Mouse (Mus musculus): ENCODE data around the gene Snx29. TPM values are rescaled to one million over a fixed set of nuclear protein-coding genes. Genes with fewer than 3 reads are reported as not detected.

Gene Snx29
- polyA plus RNA-seq, 2 experiments, result 1.9 TPM

DNA sequence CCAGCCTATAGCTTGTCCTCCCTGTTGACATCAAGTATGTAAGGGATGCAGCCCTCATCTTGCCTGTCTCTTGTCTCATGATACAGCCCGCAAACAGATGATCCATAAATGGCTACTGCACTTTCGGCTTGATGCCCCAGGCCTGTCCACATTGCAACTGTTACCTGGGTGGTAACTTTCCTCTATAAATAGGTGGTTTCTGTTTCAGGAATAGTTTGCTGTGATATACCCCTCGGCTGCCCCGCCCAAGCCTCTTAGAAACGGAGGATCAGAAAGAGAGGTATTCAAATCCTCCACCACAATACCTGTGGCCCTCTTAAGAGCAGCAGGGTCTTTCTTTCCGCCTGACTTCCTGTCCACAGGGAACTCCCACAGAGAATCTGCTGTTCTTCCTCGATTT lies 9.2 kb upstream of the Snx29 start, which contains the start of gene Tnfrsf17:
Tnfrsf17 (plus strand) TSS at position 301 of the 400 bp plus-strand sequence.
- H3K4me1 ChIP-seq (replicated peaks; ENCODE audit: control insufficient read depth in 2 of 2, insufficient read depth in 2 of 2, low read length in 1 of 2), result no peaks in the 10 kb centered on the region
- H3K9me3 ChIP-seq (ENCODE audit: control insufficient read depth, low read length), result no peaks in the 10 kb centered on the region
- no peak within 1 kb of the TSS for H3K4me3 ChIP-seq (ENCODE audit: insufficient read depth in 1 of 2, low read depth in 2 of 2, low read length in 2 of 2)
- H3K9ac ChIP-seq (replicated peaks), result no peak within 1 kb of the TSS
- no peaks in the 10 kb centered on the region for H3K27me3 ChIP-seq (ENCODE audit: control insufficient read depth, insufficient read depth, low read length)
- DNase-seq (ENCODE audit: low read depth in 3 of 3, low spot score in 3 of 3) (no peak), ATAC-seq (ENCODE audit: insufficient read depth) (no peak)
- no peak within 1 kb of the TSS for H3K27ac ChIP-seq
- H3K4me2 ChIP-seq (ENCODE audit: low read depth), result no peak within 1 kb of the TSS
- no peak for TF ChIP-seq EP300 (IDR thresholded peaks at IDR 0.05; ENCODE audit: low read depth)
- TF ChIP-seq CTCF (IDR thresholded peaks at IDR 0.05; ENCODE audit: low read depth), result no peak
- 54% methylated on average over 7 of the region's 7 CpGs for WGBS (ENCODE audit: insufficient replicate concordance)
- H3K36me3 ChIP-seq (replicated peaks; ENCODE audit: control insufficient read depth, insufficient read depth, low read depth), result no peaks in the 10 kb centered on the region

DNA sequence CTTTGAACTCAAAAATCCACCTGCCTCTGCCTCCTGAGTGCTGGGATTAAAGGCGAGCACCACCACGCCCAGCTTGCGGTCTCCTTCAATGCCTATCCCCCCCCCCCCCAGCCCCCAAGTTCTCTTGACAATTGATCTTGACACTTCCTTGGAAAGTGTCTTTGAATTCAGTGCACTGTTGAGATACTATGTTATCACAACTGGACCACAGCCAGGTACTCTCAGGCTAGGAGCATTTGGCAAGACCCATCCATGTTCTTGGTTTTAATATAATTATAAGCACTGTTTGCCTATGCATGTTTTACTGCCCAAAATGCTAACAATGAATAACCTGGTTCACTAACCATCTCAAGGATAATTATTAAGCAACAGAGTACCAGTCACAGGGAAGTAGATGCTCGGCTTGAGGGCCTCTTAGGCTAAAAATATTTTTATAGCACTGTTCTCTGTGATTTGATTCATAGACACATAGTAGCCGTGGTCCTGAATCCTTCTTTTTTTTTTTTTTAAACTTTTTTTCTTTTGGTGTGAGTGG lies 6.9 kb upstream of the Snx29 start:
- ATAC-seq (ENCODE audit: insufficient read depth) (no peak), DNase-seq (ENCODE audit: low read depth in 3 of 3, low spot score in 3 of 3) (no peak)
- Histone ChIP-seq H3K4me3 (ENCODE audit: insufficient read depth in 1 of 2, low read depth in 2 of 2, low read length in 2 of 2) (no peak overlapping the region), H3K27ac (no peak overlapping the region), H3K27me3 (ENCODE audit: control insufficient read depth, insufficient read depth, low read length) (no peaks in the 10 kb centered on the region), H3K9me3 (ENCODE audit: control insufficient read depth, low read length) (no peaks in the 10 kb centered on the region), H3K4me2 (ENCODE audit: low read depth) (no peak overlapping the region), H3K9ac (replicated peaks) (no peak overlapping the region), H3K36me3 (replicated peaks; ENCODE audit: control insufficient read depth, insufficient read depth, low read depth) (no peaks in the 10 kb centered on the region), H3K4me1 (replicated peaks; ENCODE audit: control insufficient read depth in 2 of 2, insufficient read depth in 2 of 2, low read length in 1 of 2) (no peaks in the 10 kb centered on the region)
- no peak for TF ChIP-seq EP300 (IDR thresholded peaks at IDR 0.05; ENCODE audit: low read depth)
- no peak for TF ChIP-seq CTCF (IDR thresholded peaks at IDR 0.05; ENCODE audit: low read depth)
- 46% methylated on average over 5 of the region's 5 CpGs for WGBS (ENCODE audit: insufficient replicate concordance)

DNA sequence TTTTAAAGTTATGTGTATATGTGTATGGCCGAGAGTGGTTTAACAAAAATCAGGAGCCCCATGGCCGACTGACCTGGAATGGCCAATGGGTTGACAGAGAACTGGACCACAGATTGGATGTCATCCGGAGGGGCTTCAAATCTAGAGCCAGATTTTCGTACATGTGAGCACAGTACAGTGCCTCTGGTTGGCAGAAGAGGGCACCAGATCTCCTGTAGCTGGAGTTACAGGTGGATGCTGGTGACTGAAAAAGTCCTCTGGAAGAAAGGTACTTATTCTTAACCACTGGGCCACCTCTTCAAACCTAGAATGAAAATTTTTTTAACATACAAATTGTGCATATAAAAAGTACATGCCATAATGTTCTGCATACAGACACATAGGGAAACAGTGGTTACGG lies 6.0 kb upstream of the Snx29 start:
- H3K27me3 ChIP-seq (ENCODE audit: control insufficient read depth, insufficient read depth, low read length), result no peaks in the 10 kb centered on the region
- ATAC-seq (ENCODE audit: insufficient read depth), result no peak
- H3K4me2 ChIP-seq (ENCODE audit: low read depth), result no peak overlapping the region
- no peak for DNase-seq (ENCODE audit: low read depth in 3 of 3, low spot score in 3 of 3)
- H3K4me3 ChIP-seq (ENCODE audit: insufficient read depth in 1 of 2, low read depth in 2 of 2, low read length in 2 of 2), result no peak overlapping the region
- no peaks in the 10 kb centered on the region for H3K36me3 ChIP-seq (replicated peaks; ENCODE audit: control insufficient read depth, insufficient read depth, low read depth)
- H3K27ac ChIP-seq, result no peak overlapping the region
- no peak overlapping the region for H3K9ac ChIP-seq (replicated peaks)
- H3K9me3 ChIP-seq (ENCODE audit: control insufficient read depth, low read length), result no peaks in the 10 kb centered on the region
- WGBS (ENCODE audit: insufficient replicate concordance), result 54% methylated on average over 5 of the region's 5 CpGs
- H3K4me1 ChIP-seq (replicated peaks; ENCODE audit: control insufficient read depth in 2 of 2, insufficient read depth in 2 of 2, low read length in 1 of 2), result no peaks in the 10 kb centered on the region
- TF ChIP-seq CTCF (IDR thresholded peaks at IDR 0.05; ENCODE audit: low read depth), result peak; percentile 21; the same call in 1 of the 2 replicates
- no peak for TF ChIP-seq EP300 (IDR thresholded peaks at IDR 0.05; ENCODE audit: low read depth)

DNA sequence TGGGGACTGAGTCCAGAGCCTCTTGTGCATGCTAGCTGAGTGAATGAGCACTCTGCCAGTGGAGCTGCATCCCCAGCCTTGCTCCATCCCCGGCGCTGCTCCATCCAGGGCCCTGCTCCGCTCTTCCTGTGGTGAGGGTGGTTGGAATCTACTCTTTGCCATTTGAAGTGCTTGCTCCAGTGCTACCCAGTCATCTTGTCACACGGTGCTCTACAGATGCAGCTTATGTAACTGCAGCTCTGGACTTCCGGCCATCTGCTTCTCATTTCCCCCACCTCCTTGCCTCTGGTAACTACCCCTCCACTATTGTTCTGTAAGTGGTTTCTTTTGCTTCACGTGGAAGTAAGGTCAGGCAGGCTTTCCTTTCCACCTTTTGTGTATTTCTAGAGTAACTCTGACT lies 5.4 kb upstream of the Snx29 start:
- Histone ChIP-seq H3K4me1 (replicated peaks; ENCODE audit: control insufficient read depth in 2 of 2, insufficient read depth in 2 of 2, low read length in 1 of 2) (peaks cover 0 to under 1% of the 10 kb centered on the region in 2 experiments; a peak in 2 of 4 replicates), H3K9me3 (ENCODE audit: control insufficient read depth, low read length) (no peaks in the 10 kb centered on the region), H3K4me3 (ENCODE audit: insufficient read depth in 1 of 2, low read depth in 2 of 2, low read length in 2 of 2) (no peak overlapping the region), H3K27me3 (ENCODE audit: control insufficient read depth, insufficient read depth, low read length) (no peaks in the 10 kb centered on the region), H3K9ac (replicated peaks) (no peak overlapping the region), H3K4me2 (ENCODE audit: low read depth) (no peak overlapping the region), H3K36me3 (replicated peaks; ENCODE audit: control insufficient read depth, insufficient read depth, low read depth) (no peaks in the 10 kb centered on the region), H3K27ac (no peak overlapping the region)
- DNase-seq (ENCODE audit: low read depth in 3 of 3, low spot score in 3 of 3), result no peak
- TF ChIP-seq CTCF (IDR thresholded peaks at IDR 0.05; ENCODE audit: low read depth) (no peak), EP300 (IDR thresholded peaks at IDR 0.05; ENCODE audit: low read depth) (no peak)
- 29% methylated on average over 6 of the region's 6 CpGs for WGBS (ENCODE audit: insufficient replicate concordance)
- ATAC-seq (ENCODE audit: insufficient read depth), result no peak

DNA sequence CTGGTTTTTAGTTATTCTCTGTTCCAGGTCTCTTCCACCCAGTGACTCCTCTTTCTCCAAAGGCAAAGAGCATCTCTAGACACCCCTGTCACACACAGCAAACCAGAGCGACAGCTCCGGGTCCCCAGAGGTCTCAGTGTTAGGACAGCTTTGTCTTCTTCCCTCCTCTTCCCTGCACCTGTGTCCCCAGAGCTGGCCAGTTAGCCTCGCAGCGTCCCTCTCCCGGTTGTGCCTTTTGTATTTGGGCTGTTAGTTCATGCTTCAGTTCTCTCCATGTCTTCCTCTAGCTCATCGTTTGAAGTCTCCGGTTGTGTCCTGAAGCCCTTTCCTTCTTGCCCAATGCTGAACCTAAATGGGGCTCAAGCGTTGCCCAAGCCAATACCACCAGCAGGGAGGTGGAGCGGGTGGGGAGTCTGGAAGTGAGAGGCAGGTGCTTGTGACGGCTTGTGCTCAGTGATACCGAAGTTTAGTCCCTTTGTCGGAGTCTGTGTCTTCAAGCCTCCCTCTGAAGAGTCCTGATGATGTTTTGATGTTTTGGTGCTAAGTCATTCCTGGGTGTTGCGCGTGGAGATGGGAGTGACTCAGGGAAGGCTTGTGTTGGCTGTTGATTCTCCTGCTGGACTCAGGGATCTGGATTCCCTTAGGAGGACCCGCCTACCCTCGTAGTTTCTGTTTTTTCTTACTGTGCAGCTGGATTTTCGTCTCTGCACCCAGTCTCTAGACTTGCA lies 780 bp downstream of the Snx29 start:
- peak overlapping the region; percentile 90 to 91 for H3K4me3 ChIP-seq (ENCODE audit: insufficient read depth in 1 of 2, low read depth in 2 of 2, low read length in 2 of 2)
- peak overlapping the region; percentile 90 for H3K9ac ChIP-seq (replicated peaks)
- H3K36me3 ChIP-seq (replicated peaks; ENCODE audit: control insufficient read depth, insufficient read depth, low read depth), result no peaks in the 10 kb centered on the region
- peak; percentile 45; the same call in 1 of the 2 replicates for ATAC-seq (ENCODE audit: insufficient read depth)
- peak overlapping the region; percentile 99 for H3K4me2 ChIP-seq (ENCODE audit: low read depth)
- WGBS (ENCODE audit: insufficient replicate concordance), result 9% methylated on average over 17 of the region's 17 CpGs
- TF ChIP-seq CTCF (IDR thresholded peaks at IDR 0.05; ENCODE audit: low read depth), result no peak
- no peak for TF ChIP-seq EP300 (IDR thresholded peaks at IDR 0.05; ENCODE audit: low read depth)
- H3K27me3 ChIP-seq (ENCODE audit: control insufficient read depth, insufficient read depth, low read length), result no peaks in the 10 kb centered on the region
- H3K9me3 ChIP-seq (ENCODE audit: control insufficient read depth, low read length), result no peaks in the 10 kb centered on the region
- peaks cover 6 to 9% of the 10 kb centered on the region in 2 experiments for H3K4me1 ChIP-seq (replicated peaks; ENCODE audit: control insufficient read depth in 2 of 2, insufficient read depth in 2 of 2, low read length in 1 of 2)
- peak overlapping the region; percentile 72 for H3K27ac ChIP-seq
- DNase-seq (ENCODE audit: low read depth in 3 of 3, low spot score in 3 of 3), result peak; percentile 18 to 37 (median 30)

All from liver, embryonic 14.5 days (tissue).